Mouse (Mus musculus) CD8-positive naive resting alpha-beta T cell, adult 2 months (primary cell): ENCODE results near the gene Gm9745.
A peak's percentile ranks its signal among the peaks of the same experiment; 100 is the strongest.
"Not testable (repeated sequence)": the region's sequence is repeated elsewhere in the genome, so short reads cannot be mapped to it uniquely, and the experiment has no call there.

ENCODE experiments used
- DNase-seq, 2 experiments: peaks; one replicate each; pipeline ENCODE4 v3.0.0; 2022; ENCODE audit warnings: low read depth in 2 of 2, low spot score in 2 of 2

Gene Gm9745

DNA sequence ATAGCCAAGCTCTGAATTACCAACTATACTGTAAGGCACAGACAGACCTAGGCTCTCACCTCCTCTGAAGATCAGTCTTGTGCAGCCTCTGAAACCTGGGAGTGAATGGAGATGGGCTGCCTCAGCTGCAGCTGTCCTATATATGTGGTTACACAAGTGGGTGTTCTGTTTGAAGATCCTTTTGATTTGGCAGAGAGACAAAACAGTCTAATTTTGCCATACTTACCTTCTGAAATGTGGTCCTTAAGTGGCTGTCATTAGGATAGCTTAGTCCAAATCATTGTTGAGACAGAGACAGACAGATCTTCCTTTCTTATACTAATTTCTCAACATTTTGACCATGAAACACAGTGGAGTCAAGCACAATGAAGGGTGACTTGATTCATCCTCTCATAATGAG is at the start of gene Gm9745:
Gm9745 (minus strand) TSS at position 101 of the 400 bp plus-strand sequence.
- not testable (repeated sequence) for DNase-seq

- not testable (repeated sequence) for DNase-seq
Observed at GRCm38 (mm10) chr13:8997221-8997620, 49.2 kb upstream of the Gm9745 start.

GRCm38 (mm10) chr13:8995990-8996786 is 48.2 kb upstream of the Gm9745 start, which contains the start of gene Gtpbp4:
TSS of gene Gtpbp4 (minus strand) at chr13:8996083.
- peak; percentile 90 to 94 for DNase-seq

DNA sequence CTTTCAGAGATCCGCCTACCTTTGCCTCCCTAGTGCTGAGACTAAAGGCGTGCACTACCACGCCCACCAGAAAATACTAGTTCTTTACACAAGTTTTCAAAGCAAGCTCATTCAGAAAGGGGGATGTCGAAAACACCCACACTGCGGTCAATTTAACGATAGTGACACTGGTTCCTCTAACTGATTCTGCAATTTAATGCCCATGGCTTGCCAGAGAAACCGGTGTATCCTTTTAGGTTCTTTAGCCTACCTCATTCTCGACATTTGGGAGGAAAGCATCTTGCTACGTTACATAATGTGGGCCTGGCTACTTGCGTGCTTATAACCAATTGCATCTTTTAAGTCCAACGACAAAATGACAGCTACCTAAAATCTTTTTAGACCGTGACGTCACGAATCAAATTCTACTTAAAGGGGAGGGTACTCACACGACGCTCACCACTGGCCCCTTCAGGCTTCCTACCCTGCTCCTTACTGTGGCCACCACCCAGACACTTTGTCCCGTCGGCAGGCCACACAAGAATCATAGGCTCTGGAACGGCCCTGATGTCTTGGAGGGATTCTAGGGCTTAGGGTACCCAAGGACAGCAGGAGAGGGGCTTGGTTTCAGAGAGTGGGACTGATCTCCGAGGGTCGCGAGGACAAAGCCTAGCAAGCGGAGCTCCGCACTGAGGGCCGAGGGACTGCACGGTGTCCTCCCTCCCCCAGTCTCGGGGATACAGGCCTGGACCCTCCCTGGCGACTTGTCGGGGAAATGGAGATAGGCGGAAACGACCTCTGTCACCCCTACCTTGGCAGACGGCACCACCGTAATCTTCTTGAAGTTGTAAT is 47.3 kb upstream of the Gm9745 start:
- no peak for DNase-seq

DNA sequence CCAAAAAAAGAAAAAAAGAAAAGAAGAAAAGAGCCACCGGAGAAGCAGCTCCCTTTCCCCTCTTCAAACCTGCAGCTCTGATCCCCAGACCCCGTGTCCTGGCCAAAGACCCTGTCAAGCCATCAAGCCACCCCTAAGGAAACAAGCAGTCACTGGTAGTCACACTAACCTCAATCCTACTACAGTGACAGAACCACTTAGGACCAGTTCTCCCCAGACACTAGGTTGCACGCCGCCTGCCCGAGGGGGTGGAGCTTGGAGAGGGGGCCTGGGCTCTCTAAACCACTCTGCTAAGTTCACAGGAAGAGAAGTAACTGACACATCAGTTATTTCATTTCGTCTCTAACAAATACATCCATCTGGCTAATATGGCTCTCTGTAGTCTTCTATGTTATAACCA is 44.2 kb upstream of the Gm9745 start:
- DNase-seq: no peak

DNA sequence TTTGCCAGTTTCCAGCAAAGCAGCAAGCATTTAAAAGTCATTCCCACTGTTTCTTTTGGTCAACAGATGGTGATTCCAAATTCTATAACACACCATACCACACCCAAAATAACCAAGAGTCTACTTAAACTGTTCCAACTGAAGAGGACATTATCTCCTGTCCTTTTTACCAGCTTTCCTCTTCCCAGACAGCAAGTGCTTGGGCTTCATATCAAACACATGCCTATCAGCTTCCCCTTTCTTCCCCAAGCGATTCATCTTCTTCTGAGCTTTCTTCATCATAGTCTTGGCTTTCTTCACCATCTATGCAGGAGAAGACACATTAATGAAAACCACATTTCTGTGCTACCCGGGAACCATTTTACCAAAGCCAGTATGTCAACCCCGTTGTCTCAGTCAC is 24.9 kb upstream of the Gm9745 start:
- DNase-seq: no peak

GRCm38 (mm10) chr13:8972369-8972768 is 24.3 kb upstream of the Gm9745 start:
- DNase-seq: no peak

DNA sequence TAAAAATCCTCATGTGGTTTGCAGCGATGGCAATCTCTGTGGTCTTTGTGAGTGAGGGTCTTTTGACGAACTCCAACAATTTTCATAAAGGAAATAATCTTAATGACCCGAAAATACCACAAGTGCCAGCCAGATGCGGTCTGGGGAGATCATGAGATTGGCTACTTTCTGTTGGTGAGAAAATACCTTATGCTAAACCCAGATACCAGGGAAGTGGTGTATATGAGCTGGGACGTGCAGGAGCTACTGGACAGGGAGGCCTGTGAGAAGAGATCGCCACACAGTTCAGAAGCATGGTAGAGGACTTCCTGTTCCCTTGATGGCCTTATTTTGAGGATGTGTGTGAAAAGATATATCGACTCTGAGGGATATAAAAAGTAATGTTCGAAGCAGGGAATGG is 19.7 kb upstream of the Gm9745 start:
- DNase-seq: no peak

DNA sequence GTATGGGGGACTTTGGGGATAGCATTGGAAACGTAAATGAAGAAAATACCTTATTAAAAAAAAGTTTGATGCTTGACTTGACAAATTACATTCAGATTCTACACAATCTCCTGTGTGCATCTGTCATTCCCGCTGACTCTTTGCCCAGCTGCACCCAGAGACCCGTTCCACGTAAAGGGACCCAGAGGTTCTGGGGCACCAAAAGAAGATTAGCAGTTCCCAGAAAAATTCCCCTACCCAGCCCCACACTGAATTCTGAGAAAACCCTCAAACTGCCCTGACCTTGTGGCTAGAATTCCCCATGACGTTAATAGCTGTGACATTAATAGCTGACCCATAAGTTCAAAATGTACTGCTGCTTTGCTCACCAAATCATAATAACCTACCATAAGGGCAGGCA is 17.2 kb upstream of the Gm9745 start:
- DNase-seq: no peak

DNA sequence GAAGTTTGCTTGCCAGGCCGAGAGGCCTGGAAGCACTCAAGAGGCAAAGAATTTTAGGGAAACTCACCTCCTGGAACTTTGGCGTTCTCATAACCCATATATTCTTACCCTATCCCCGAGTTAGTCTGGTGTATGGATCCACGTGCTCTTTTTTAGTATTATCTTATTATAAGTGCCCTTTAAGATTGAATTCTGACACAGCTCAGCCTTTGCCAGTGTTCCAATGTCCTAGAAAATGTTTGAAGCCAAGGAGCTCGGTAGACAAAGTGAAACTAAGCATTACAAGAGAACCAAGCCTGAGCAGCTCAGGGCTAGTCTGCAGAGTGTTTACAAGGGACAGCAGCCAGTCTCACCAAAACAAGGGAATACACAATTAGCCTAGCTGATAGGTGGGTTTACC is 14.2 kb upstream of the Gm9745 start:
- not testable (repeated sequence) for DNase-seq

GRCm38 (mm10) chr13:8961128-8961888 is 13.3 kb upstream of the Gm9745 start:
- not testable (repeated sequence) for DNase-seq

DNA sequence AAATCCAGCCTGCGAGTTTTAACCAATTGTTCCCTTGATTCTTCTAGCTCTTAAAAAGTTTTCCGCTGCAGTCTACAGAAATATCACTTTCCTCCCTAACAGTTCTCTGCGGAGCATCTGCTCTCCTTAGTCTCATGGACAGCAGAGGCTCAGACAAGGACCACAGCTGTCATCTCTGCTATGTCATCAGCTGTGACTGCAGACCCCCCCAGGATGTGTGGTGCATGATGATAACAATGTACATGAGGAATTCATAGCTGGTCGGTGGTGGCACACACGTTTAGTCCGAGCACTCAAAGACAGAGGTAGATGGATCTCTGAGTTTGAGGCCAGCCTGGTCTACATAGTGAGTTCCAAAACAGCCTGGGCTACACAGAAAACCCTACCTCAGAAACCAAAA is 11.5 kb upstream of the Gm9745 start:
- not testable (repeated sequence) for DNase-seq

DNA sequence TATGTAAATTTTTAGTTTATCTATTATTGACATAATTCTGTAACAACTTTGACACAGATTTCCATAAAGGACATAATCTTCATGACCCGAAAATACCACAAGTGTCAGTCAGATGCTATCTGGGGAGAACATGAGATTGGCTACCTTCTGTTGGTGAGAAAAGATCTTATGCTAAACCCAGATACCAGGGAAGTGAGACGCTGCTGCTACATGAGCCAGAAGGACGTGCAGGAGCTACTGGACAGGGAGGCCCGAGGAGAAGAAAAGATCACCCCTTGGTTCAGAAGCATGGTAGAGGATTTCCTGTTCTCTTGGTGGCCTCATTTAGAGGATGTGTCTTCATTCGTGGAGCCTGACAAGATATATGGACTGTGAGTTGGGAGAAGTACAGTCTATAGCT is 11.0 kb upstream of the Gm9745 start:
- not testable (repeated sequence) for DNase-seq

- DNase-seq: not testable (repeated sequence)
Observed at GRCm38 (mm10) chr13:8956873-8957272, 8.8 kb upstream of the Gm9745 start.

DNA sequence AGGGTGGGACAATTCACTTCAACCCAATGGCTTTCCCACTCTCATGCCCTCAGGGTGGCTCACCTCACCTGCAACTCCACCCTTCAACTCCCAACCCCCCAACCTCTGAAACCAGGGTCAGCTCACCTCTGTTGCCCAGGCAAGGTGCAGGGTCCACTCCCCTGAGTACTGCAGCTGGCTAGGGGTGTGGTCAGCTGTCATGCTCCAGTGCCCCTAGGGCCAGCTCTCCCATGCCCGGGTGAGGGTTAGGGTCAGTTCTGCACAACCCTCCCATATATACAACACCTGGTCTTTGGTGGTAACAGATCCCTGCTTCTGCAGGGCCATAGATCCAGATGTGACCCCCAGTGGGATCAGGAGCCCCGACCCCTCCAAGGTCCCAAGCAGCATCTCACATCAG is 7.1 kb upstream of the Gm9745 start:
- DNase-seq: not testable (repeated sequence)

DNA sequence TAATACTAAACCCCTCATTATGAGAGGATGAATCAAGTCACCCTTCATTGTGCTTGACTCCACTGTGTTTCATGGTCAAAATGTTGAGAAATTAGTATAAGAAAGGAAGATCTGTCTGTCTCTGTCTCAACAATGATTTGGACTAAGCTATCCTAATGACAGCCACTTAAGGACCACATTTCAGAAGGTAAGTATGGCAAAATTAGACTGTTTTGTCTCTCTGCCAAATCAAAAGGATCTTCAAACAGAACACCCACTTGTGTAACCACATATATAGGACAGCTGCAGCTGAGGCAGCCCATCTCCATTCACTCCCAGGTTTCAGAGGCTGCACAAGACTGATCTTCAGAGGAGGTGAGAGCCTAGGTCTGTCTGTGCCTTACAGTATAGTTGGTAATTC is 4.5 kb upstream of the Gm9745 start, which contains the start of gene Idi2:
Idi2 (plus strand) TSS at position 301 of the 400 bp plus-strand sequence.
- DNase-seq: not testable (repeated sequence)

DNA sequence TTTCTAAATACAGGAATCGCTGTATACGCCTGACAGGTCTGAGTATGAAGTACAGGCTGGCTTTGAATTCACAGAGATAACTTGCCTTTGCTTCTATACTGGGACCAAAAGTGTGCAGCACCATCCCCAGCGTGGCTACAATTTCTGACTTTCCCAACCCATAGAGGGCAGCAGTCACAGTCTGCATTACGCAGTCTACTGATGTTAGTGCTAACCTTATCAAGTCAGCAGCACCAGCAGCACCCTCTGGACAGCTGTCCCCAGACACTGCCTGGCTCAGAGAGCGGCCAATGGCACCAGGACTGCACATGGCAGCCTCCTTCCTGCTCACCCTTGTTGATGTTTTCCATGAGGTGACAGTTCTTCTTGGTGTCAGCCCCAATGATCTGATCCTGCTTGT is 4.2 kb downstream of the Gm9745 start:
- DNase-seq: not testable (repeated sequence)

- DNase-seq: not testable (repeated sequence)
Observed at GRCm38 (mm10) chr13:8941701-8942100, 6.3 kb downstream of the Gm9745 start.

- DNase-seq: not testable (repeated sequence)
Observed at GRCm38 (mm10) chr13:8941110-8941509, 6.9 kb downstream of the Gm9745 start.

DNA sequence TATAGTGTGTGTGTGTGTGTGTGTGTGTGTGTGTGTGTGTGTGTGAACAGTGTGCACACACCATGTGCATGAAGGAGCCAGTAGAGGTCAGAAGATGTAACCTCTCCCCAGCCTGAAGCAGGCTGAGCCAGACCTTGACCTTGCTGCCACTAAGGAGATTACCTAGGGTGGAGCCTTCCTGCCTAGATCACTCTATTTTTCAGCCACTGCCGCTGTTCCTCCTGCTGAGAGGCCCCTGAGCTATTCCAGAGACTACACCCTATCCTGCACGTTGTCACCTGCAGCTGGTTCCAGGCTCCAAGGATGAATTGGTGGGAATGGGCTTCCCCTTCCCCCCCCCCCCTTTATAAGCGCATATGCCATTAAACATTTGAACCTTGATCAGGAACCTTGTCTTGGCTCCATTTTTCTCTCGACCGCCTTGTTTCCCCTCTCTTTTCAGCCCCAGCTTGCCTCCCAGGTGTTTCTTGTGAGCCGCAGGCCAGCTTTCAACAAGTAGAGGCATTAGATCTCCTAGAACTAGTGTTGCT is 10.4 kb downstream of the Gm9745 start:
- DNase-seq: not testable (repeated sequence)

DNA sequence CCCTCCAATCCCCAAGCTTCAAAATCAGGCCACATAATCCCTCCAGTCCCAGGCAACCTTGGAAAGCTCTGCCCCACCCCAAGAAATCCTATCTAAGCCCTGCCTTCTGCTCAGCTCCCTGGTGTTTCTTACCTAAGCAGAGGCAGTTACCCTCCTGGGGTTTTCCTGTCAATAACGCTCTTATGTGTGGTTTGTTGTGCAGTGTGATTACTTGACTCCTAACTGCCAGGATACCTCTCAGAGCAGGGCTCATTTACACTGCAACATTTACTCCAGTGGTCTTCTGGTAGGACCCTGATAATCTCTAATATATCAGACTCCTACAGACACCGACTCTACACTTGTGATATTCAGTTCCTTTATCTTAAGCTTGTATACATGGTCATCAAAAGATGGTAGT is 14.5 kb downstream of the Gm9745 start:
- no peak for DNase-seq
